Mouse (Mus musculus) layer of hippocampus, postnatal 10 days (tissue): Measurements from ENCODE around the gene Syngap1. TPM values are rescaled to one million over a fixed set of nuclear protein-coding genes. Genes with fewer than 3 reads are reported as not detected.

Experiments used
- DNase-seq, 2 experiments: peaks; one replicate each; pipeline ENCODE4 v3.0.0; 2021; ENCODE audit warnings: low spot score in 2 of 2
- total RNA-seq, 2 experiments: library from RNA; stranded (reverse); gene quantifications; 2 replicates each; pipeline ENCODE4 v1.2.3; 2021

The Syngap1 gene
- total RNA-seq, 2 experiments from 2014 or later, result 450 to 479 TPM

- no peak for DNase-seq
These were observed 4.6 kb upstream of the Syngap1 start for GRCm38 (mm10) chr17:26936453-26936852.

- DNase-seq, result no peak
These were observed 3.9 kb upstream of the Syngap1 start for GRCm38 (mm10) chr17:26936921-26937695.

GRCm38 (mm10) chr17:26937883-26938695, 3.0 kb upstream of the Syngap1 start:
- no peak for DNase-seq

- DNase-seq, result peak in 1 of 2 experiments; percentile 55
These were observed 2.3 kb upstream of the Syngap1 start for GRCm38 (mm10) chr17:26938731-26939130.

GRCm38 (mm10) chr17:26939178-26939972, 1.7 kb upstream of the Syngap1 start, which contains the start of gene Cuta:
Gene Cuta (minus strand): TSS chr17:26939569.
- DNase-seq, result peak; percentile 98 to 99

GRCm38 (mm10) chr17:26939973-26940300, 1.1 kb upstream of the Syngap1 start:
- DNase-seq, result peak in 1 of 2 experiments; percentile 20

GRCm38 (mm10) chr17:26941841-26942570, 953 bp downstream of the Syngap1 start:
- DNase-seq, result peak; percentile 10 to 13

- peak; percentile 22 to 41 for DNase-seq
These were observed 4.9 kb downstream of the Syngap1 start for GRCm38 (mm10) chr17:26945824-26946495.

- DNase-seq, result peak; percentile 70 to 80
These were observed 5.5 kb downstream of the Syngap1 start for GRCm38 (mm10) chr17:26946567-26946966.

- peak in 1 of 2 experiments; percentile 48 for DNase-seq
These were observed 6.4 kb downstream of the Syngap1 start for GRCm38 (mm10) chr17:26947231-26948100.

- peak; percentile 70 to 78 for DNase-seq
These were observed 7.4 kb downstream of the Syngap1 start for GRCm38 (mm10) chr17:26948316-26949050.

- no peak for DNase-seq
These were observed 8.1 kb downstream of the Syngap1 start for GRCm38 (mm10) chr17:26949051-26949577.

GRCm38 (mm10) chr17:26949866-26950265, 8.8 kb downstream of the Syngap1 start:
- peak in 1 of 2 experiments; percentile 48 for DNase-seq

- DNase-seq, result no peak
These were observed 9.7 kb downstream of the Syngap1 start for GRCm38 (mm10) chr17:26950560-26951288.

GRCm38 (mm10) chr17:26951406-26951805, 10.4 kb downstream of the Syngap1 start:
- peak; percentile 85 to 87 for DNase-seq

- no peak for DNase-seq
These were observed 11.2 kb downstream of the Syngap1 start for GRCm38 (mm10) chr17:26951952-26952877.
